Mouse (Mus musculus) forebrain, embryonic 16.5 days (tissue): ENCODE measurements around the gene Rbfox2. TPM values are rescaled to one million over a fixed set of nuclear protein-coding genes. Genes with fewer than 3 reads are reported as not detected.
A peak's percentile ranks its signal among the peaks of the same experiment; 100 is the strongest.

Experiments
- ATAC-seq: fragments of 200-750 bp; cut with Nextera tagmentation; 2 replicates; pipeline ENCODE4 v1.8.0; 2017; ENCODE audit warnings: mild to moderate bottlenecking, moderate library complexity
- H3K27ac ChIP-seq: fragments of 300-500 bp; sonication (generic); 2 replicates; pipeline ENCODE4 v1.5.1; 2014; ENCODE audit warnings: low read length, control low read depth
- H3K27me3 ChIP-seq: fragments of 300-500 bp; sonication (generic); replicated peaks from 2 replicates; pipeline ENCODE4 v1.6.1; 2014; ENCODE audit warnings: low read length; ENCODE audit not compliant: control insufficient read depth, insufficient read depth
- H3K36me3 ChIP-seq: fragments of 300-500 bp; sonication (generic); 2 replicates; pipeline ENCODE4 v1.6.1; 2014; ENCODE audit not compliant: control insufficient read depth, insufficient read depth
- H3K4me1 ChIP-seq: fragments of 300-500 bp; sonication (generic); replicated peaks from 2 replicates; pipeline ENCODE4 v1.6.1; 2014; ENCODE audit warnings: low read length; ENCODE audit not compliant: control insufficient read depth, insufficient read depth
- H3K4me2 ChIP-seq: fragments of 300-500 bp; sonication (generic); 2 replicates; pipeline ENCODE4 v1.6.1; 2014; ENCODE audit warnings: mild to moderate bottlenecking, low read length, control low read depth
- H3K4me3 ChIP-seq: fragments of 300-500 bp; sonication (generic); replicated peaks from 2 replicates; pipeline ENCODE4 v1.5.1; 2014; ENCODE audit warnings: mild to moderate bottlenecking, low read length, control low read depth
- H3K9ac ChIP-seq: fragments of 300-500 bp; sonication (generic); replicated peaks from 2 replicates; pipeline ENCODE4 v1.6.1; 2014; ENCODE audit warnings: low read depth, low read length, control low read depth
- H3K9me3 ChIP-seq: fragments of 300-500 bp; sonication (generic); 2 replicates; pipeline ENCODE4 v1.6.1; 2016; ENCODE audit warnings: low read length; ENCODE audit not compliant: control insufficient read depth
- WGBS: fragments of 180-500 bp; shearing (Covaris S2); extraction: QIAGEN DNeasy Blood & Tissue Kit; methylation state at CpG from one replicate; pipeline ENCODE4 v1.1.7; 2014; 5-methylcytosine and 5-hydroxymethylcytosine counted together
- polyA plus RNA-seq: library from polyadenylated mRNA; unstranded; fragments of >200 nt; fragmentation: Nextera tagmentation; extraction: Ambion mirVana; gene quantifications from 2 replicates; pipeline ENCODE4 v1.2.1, GENCODE M21; 2015

Gene Rbfox2
- polyA plus RNA-seq, 1 experiment from 2014 or later = 212 TPM

GRCm38 (mm10) chr15:77344127-77345125 lies 37.6 kb upstream of the Rbfox2 start:
- Histone ChIP-seq H3K4me3 (no peak overlapping the region), H3K27me3 (no peaks in the 10 kb centered on the region), H3K4me2 (no peak overlapping the region), H3K9me3 (no peaks in the 10 kb centered on the region), H3K27ac (no peak overlapping the region), H3K9ac (peak overlapping the region; percentile 48; the same call in 1 of the 2 replicates), H3K4me1 (peaks cover 13% of the 10 kb centered on the region), H3K36me3 (no peaks in the 10 kb centered on the region)
- ATAC-seq = 0 out of 2 replicates have a peak, but pooled peaks have one; percentile 10
- WGBS = 52% methylated on average over 16 of the region's 17 CpGs

- Histone ChIP-seq H3K4me2 (peak overlapping the region; percentile 43), H3K9me3 (no peaks in the 10 kb centered on the region), H3K4me3 (peak overlapping the region; percentile 13), H3K36me3 (no peaks in the 10 kb centered on the region), H3K9ac (peak overlapping the region; percentile 48), H3K4me1 (peaks cover 13% of the 10 kb centered on the region), H3K27me3 (no peaks in the 10 kb centered on the region), H3K27ac (no peak overlapping the region; the same call in 1 of the 2 replicates)
- ATAC-seq = peak; percentile 82
- WGBS = 12% methylated on average over 13 of the region's 13 CpGs
These were observed 36.8 kb upstream of the Rbfox2 start for GRCm38 (mm10) chr15:77343527-77344091.

DNA sequence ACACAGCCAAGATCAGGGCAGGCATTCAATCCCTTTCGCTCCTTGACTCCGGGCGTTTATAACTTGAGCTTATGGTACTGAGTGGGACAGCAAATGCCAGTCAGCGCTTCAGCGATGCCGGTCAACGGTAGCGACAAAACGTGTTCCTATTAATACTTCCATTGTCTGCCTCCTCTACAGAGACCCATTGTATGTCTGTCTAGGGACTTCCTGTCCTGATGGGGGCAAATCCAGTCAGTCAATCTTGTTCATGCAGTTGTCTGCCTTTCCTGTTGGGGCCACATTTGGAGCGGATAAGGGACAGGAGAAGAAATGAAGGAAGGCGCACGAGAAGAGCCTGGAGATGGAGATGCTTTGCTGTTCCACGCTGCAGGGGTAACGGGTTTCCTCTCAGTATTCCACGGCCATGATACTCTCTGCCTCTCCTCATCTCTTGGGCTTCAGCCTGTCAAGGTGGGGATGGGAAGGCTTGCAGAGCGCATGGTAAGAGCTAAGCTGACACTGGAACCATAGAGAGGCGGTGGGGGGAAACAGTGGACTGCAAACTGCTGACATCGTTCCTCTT lies 36.2 kb upstream of the Rbfox2 start:
- ATAC-seq = peak; percentile 49
- H3K27ac ChIP-seq = no peak overlapping the region

DNA sequence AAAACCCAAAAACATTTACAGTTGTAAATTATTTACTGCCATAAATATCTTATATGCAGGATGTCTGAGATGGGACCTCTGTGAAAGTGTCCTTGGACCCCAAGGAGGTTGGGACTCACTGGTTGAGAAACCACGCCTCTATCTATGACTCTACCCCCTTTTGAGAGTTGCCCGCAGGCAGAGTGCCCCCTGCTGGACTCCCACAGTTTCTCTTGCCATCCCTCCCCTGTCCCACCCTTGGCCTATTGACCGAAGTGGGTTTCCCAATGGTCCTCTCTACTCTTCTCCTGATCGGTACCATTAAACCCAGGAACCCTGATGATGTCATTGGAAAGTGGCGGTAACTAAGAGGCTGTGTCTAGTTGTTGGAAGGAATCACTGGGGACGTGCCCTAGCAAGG lies 35.2 kb upstream of the Rbfox2 start:
- no peaks in the 10 kb centered on the region for H3K27me3 ChIP-seq
- H3K4me1 ChIP-seq = peaks cover 13% of the 10 kb centered on the region
- H3K9ac ChIP-seq = no peak overlapping the region
- H3K9me3 ChIP-seq = no peaks in the 10 kb centered on the region
- H3K27ac ChIP-seq = no peak overlapping the region
- no peaks in the 10 kb centered on the region for H3K36me3 ChIP-seq
- 91% methylated on average over 6 of the region's 6 CpGs for WGBS
- H3K4me2 ChIP-seq = no peak overlapping the region
- no peak for ATAC-seq
- H3K4me3 ChIP-seq = no peak overlapping the region

More for the DNA sequence above, 36.2 kb upstream of the Rbfox2 start:
- H3K4me2 ChIP-seq = peak overlapping the region; percentile 43
- H3K4me1 ChIP-seq = peaks cover 13% of the 10 kb centered on the region
- peak overlapping the region; percentile 13 for H3K4me3 ChIP-seq
- H3K27me3 ChIP-seq = no peaks in the 10 kb centered on the region
- H3K9ac ChIP-seq = peak overlapping the region; percentile 48
- whole genome bisulfite sequencing = 27% methylated on average over 18 of the region's 18 CpGs
- H3K36me3 ChIP-seq = no peaks in the 10 kb centered on the region
- no peaks in the 10 kb centered on the region for H3K9me3 ChIP-seq

DNA sequence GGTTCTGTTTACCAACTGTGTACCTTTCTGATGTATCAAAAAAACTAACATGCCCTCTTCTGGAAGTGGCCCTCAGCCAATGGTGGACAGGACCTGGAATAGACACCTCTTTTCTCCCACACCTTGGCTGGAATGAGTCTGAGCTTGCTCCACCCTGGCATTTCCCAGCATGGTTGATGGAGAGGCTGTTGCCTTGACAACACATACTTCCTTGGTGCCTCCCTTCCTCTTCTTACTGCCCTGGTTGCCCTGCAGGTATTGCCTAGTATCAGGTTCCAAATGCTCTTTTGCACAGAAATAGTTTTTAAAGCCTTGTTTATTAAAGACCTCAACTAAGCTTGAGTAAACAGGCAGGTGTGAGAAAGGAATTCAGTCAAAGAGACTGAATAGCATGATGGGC lies 33.8 kb upstream of the Rbfox2 start:
- Histone ChIP-seq H3K4me1 (peaks cover 22% of the 10 kb centered on the region), H3K27ac (no peak overlapping the region), H3K9ac (no peak overlapping the region), H3K27me3 (no peaks in the 10 kb centered on the region), H3K9me3 (no peaks in the 10 kb centered on the region), H3K36me3 (no peaks in the 10 kb centered on the region), H3K4me3 (no peak overlapping the region), H3K4me2 (no peak overlapping the region)
- no peak for ATAC-seq

GRCm38 (mm10) chr15:77338924-77339429 lies 32.2 kb upstream of the Rbfox2 start:
- no peak overlapping the region for H3K4me3 ChIP-seq
- no peaks in the 10 kb centered on the region for H3K27me3 ChIP-seq
- no peaks in the 10 kb centered on the region for H3K9me3 ChIP-seq
- H3K4me2 ChIP-seq = no peak overlapping the region
- WGBS = 85% methylated on average over 8 of the region's 8 CpGs
- H3K4me1 ChIP-seq = peaks cover 22% of the 10 kb centered on the region
- H3K27ac ChIP-seq = no peak overlapping the region
- H3K36me3 ChIP-seq = no peaks in the 10 kb centered on the region
- no peak overlapping the region for H3K9ac ChIP-seq
- no peak for ATAC-seq

- no peak overlapping the region for H3K27ac ChIP-seq
These were observed 31.6 kb upstream of the Rbfox2 start for GRCm38 (mm10) chr15:77338451-77338850.

GRCm38 (mm10) chr15:77337926-77338325 lies 31.1 kb upstream of the Rbfox2 start:
- Histone ChIP-seq H3K27me3 (no peaks in the 10 kb centered on the region), H3K36me3 (no peaks in the 10 kb centered on the region), H3K9ac (no peak overlapping the region), H3K4me2 (no peak overlapping the region), H3K27ac (no peak overlapping the region), H3K4me1 (peaks cover 11% of the 10 kb centered on the region), H3K4me3 (no peak overlapping the region), H3K9me3 (no peaks in the 10 kb centered on the region)
- ATAC-seq = no peak
- 61% methylated on average over 3 of the region's 3 CpGs for whole genome bisulfite sequencing

More at GRCm38 (mm10) chr15:77338451-77338850, 31.6 kb upstream of the Rbfox2 start:
- H3K4me3 ChIP-seq = no peak overlapping the region
- 71% methylated on average over 7 of the region's 7 CpGs for WGBS
- H3K4me1 ChIP-seq = peaks cover 16% of the 10 kb centered on the region
- no peak overlapping the region for H3K4me2 ChIP-seq
- H3K36me3 ChIP-seq = no peaks in the 10 kb centered on the region
- no peaks in the 10 kb centered on the region for H3K27me3 ChIP-seq
- H3K9ac ChIP-seq = no peak overlapping the region
- no peak for ATAC-seq
- no peaks in the 10 kb centered on the region for H3K9me3 ChIP-seq

DNA sequence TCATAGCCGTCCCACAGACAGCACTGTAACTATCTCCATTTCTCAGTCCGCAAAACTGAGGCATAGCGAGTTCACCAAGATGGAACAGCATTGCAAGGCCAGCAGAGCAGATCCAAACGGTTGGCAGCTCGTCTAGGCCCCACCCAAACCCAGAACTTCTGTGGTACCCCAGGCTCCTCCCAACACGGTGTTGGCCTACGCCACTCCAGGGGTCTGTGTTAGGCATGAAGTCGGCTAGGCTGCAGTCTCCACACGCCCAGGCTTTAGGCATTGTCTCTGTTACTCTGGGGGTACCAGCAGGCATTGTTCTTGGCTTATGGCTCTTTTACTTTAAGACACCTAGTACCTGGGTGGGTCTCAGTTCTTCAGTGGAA lies 30.2 kb upstream of the Rbfox2 start:
- Histone ChIP-seq H3K4me1 (peaks cover 12% of the 10 kb centered on the region), H3K9me3 (no peaks in the 10 kb centered on the region), H3K36me3 (no peaks in the 10 kb centered on the region), H3K4me2 (peak overlapping the region; percentile 56), H3K4me3 (peak overlapping the region; percentile 40; the same call in 1 of the 2 replicates), H3K27ac (no peak overlapping the region), H3K27me3 (no peaks in the 10 kb centered on the region), H3K9ac (no peak overlapping the region)
- ATAC-seq = no peak
- WGBS = 41% methylated on average over 9 of the region's 9 CpGs
